In the genomic region with DNA sequence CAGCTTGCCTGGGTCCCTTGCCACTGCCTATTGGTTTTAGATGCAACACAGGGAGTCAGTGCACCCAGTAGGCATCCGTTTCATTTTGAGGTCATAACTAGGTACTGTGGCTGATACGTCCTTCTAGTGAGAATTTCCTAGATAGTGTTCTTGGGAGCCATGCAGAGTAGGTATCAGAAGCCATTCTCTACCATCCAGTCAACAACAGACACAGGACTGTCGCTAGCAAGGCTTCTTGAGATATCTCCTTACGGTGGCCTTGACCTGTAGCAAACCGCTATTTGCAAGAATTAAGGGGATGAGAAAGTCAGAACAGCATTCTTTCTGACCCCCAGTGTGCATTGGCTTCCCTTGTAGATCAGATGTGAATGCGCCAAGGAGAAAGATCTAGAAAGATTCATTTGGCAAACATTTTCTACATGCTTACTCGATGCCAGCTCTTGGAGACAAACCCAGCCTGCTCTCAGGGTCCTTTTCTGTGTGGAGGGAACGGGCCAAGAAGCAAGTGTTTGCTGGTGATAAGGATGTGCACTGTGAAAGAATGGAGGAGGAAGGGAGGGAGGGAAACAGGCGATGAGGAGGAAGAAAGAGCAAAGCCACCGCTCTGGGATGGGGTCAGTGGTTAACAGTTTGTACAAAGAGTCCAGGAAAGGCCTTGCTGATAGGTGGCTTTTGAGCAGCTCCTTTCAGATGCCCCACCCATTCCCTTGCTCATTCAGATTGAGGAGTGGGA, we compare ENCODE assay signal across 19 mouse cellular contexts.
A peak's percentile ranks its signal among the peaks of the same experiment; 100 is the strongest.
DNase-seq lines count a peak whose midpoint lies in the region; ATAC-seq and TF ChIP-seq lines count a peak whose summit lies in the region.
"Had no signal": no experiment of that assay in that cellular context is flagged by ENCODE, and none has a peak within 500 bp of the region (broad histone marks: within the 10 kb centered on the region; RNA-seq: fewer than 3 reads in every experiment).

No protein-coding gene starts in this region.

- H3K9me3 ChIP-seq in forebrain, postnatal 0 days (ENCODE audit: low read length), result no peaks in the 10 kb centered on the region
- H3K9me3 ChIP-seq in forebrain, embryonic 11.5 days (ENCODE audit: control insufficient read depth, low read length), result no peaks in the 10 kb centered on the region
- no peaks in the 10 kb centered on the region for H3K9me3 ChIP-seq in liver, embryonic 11.5 days (ENCODE audit: control insufficient read depth, low read length)
- no peaks in the 10 kb centered on the region for H3K9me3 ChIP-seq in hindbrain, embryonic 13.5 days
- H3K9me3 ChIP-seq: embryonic facial prominence, embryonic 15.5 days; forebrain, embryonic 10.5 days; hindbrain, embryonic 15.5 days; limb, embryonic 13.5 days had no signal

- no peak for ATAC-seq in forebrain, postnatal 0 days
- ATAC-seq in forebrain, embryonic 11.5 days (replicated peaks; ENCODE audit: low FRiP score), result no peak
- peak; percentile 76 for ATAC-seq in liver, embryonic 11.5 days (replicated peaks; ENCODE audit: low FRiP score)
- ATAC-seq in megakaryocyte progenitor cell, adult 5-6 weeks (replicated peaks; ENCODE audit: poor library complexity), result peak; percentile 83
- ATAC-seq in hindbrain, embryonic 13.5 days (ENCODE audit: low FRiP score), result no peak
- ATAC-seq: intestine, embryonic 16.5 days had no signal

- no peak overlapping the region for H3K4me2 ChIP-seq in forebrain, postnatal 0 days (ENCODE audit: low read depth)
- H3K4me2 ChIP-seq in forebrain, embryonic 11.5 days (ENCODE audit: low read depth, low read length, severe bottlenecking), result no peak overlapping the region
- H3K4me2 ChIP-seq in liver, embryonic 11.5 days, result no peak overlapping the region
- H3K4me2 ChIP-seq in hindbrain, embryonic 13.5 days, result no peak overlapping the region
- H3K4me2 ChIP-seq: embryonic facial prominence, embryonic 15.5 days; heart, embryonic 11.5 days; hindbrain, embryonic 15.5 days; limb, embryonic 13.5 days had no signal

- no peaks in the 10 kb centered on the region for H3K27me3 ChIP-seq in forebrain, postnatal 0 days (ENCODE audit: insufficient read depth, low read length)
- no peaks in the 10 kb centered on the region for H3K27me3 ChIP-seq in forebrain, embryonic 11.5 days (ENCODE audit: control insufficient read depth, insufficient read depth, low read length)
- no peaks in the 10 kb centered on the region for H3K27me3 ChIP-seq in liver, embryonic 11.5 days (replicated peaks; ENCODE audit: control insufficient read depth, insufficient read depth, low read length)
- no peaks in the 10 kb centered on the region for H3K27me3 ChIP-seq in hindbrain, embryonic 13.5 days
- H3K27me3 ChIP-seq: embryonic facial prominence, embryonic 15.5 days; hindbrain, embryonic 15.5 days; limb, embryonic 13.5 days had no signal

- no peaks in the 10 kb centered on the region for H3K4me1 ChIP-seq in forebrain, postnatal 0 days (ENCODE audit: insufficient read depth)
- H3K4me1 ChIP-seq in forebrain, embryonic 11.5 days (replicated peaks; ENCODE audit: control insufficient read depth, insufficient read depth, low read length), result no peaks in the 10 kb centered on the region
- no peaks in the 10 kb centered on the region for H3K4me1 ChIP-seq in liver, embryonic 11.5 days (replicated peaks; ENCODE audit: control insufficient read depth, insufficient read depth, low read length)
- H3K4me1 ChIP-seq in hindbrain, embryonic 13.5 days (replicated peaks), result no peaks in the 10 kb centered on the region
- H3K4me1 ChIP-seq: embryonic facial prominence, embryonic 15.5 days; hindbrain, embryonic 15.5 days; limb, embryonic 13.5 days had no signal

- H3K27ac ChIP-seq in forebrain, postnatal 0 days (ENCODE audit: low read depth, low read length), result peak overlapping the region; percentile 50
- H3K27ac ChIP-seq in forebrain, embryonic 11.5 days (ENCODE audit: low read depth, low read length), result no peak overlapping the region
- H3K27ac ChIP-seq in liver, embryonic 11.5 days (ENCODE audit: low read depth, low read length), result no peak overlapping the region
- H3K27ac ChIP-seq in hindbrain, embryonic 13.5 days, result no peak overlapping the region
- H3K27ac ChIP-seq: embryonic facial prominence, embryonic 15.5 days; forebrain, embryonic 10.5 days; hindbrain, embryonic 15.5 days; limb, embryonic 13.5 days; macrophage had no signal

- 77% methylated on average over 10 of the region's 10 CpGs for WGBS in forebrain, postnatal 0 days
- 91% methylated on average over 10 of the region's 10 CpGs for WGBS in forebrain, embryonic 11.5 days
- 56% methylated on average over 10 of the region's 10 CpGs for WGBS in liver, embryonic 11.5 days
- 90% methylated on average over 10 of the region's 10 CpGs for WGBS in hindbrain, embryonic 13.5 days

- DNase-seq in forebrain, postnatal 0 days, result no peak
- no peak for DNase-seq in forebrain, embryonic 11.5 days (ENCODE audit: low spot score)
- DNase-seq in MEL-GATA-1-ER (ENCODE audit: extremely low read depth, low read depth), result peak; percentile 82
- no peak for DNase-seq in liver, embryonic 11.5 days (ENCODE audit: low spot score)
- no peak for DNase-seq in cerebellum, adult 9-11 months
- DNase-seq: B cell, adult 2 months; cerebellum, adult 9-10 months; heart, postnatal 14 days; thymus, postnatal 4 days had no signal

- no peak overlapping the region for H3K9ac ChIP-seq in forebrain, postnatal 0 days
- H3K9ac ChIP-seq in forebrain, embryonic 11.5 days (ENCODE audit: low read length), result no peak overlapping the region
- no peak overlapping the region for H3K9ac ChIP-seq in liver, embryonic 11.5 days (ENCODE audit: low read depth, low read length)
- H3K9ac ChIP-seq in hindbrain, embryonic 13.5 days, result no peak overlapping the region
- H3K9ac ChIP-seq: embryonic facial prominence, embryonic 15.5 days; hindbrain, embryonic 15.5 days; limb, embryonic 13.5 days had no signal

- H3K4me3 ChIP-seq in forebrain, postnatal 0 days (ENCODE audit: low read depth, low read length), result no peak overlapping the region
- no peak overlapping the region for H3K4me3 ChIP-seq in forebrain, embryonic 11.5 days (ENCODE audit: low read depth, low read length)
- no peak overlapping the region for H3K4me3 ChIP-seq in liver, embryonic 11.5 days (ENCODE audit: low read depth, low read length)
- no peak overlapping the region for H3K4me3 ChIP-seq in hindbrain, embryonic 13.5 days
- H3K4me3 ChIP-seq: embryonic facial prominence, embryonic 15.5 days; forebrain, embryonic 10.5 days; hindbrain, embryonic 15.5 days; limb, embryonic 13.5 days; myocyte had no signal

- no peaks in the 10 kb centered on the region for H3K36me3 ChIP-seq in forebrain, postnatal 0 days (ENCODE audit: insufficient read depth)
- H3K36me3 ChIP-seq in forebrain, embryonic 11.5 days (ENCODE audit: control insufficient read depth, insufficient read depth, low read length), result no peaks in the 10 kb centered on the region
- H3K36me3 ChIP-seq in liver, embryonic 11.5 days (ENCODE audit: control insufficient read depth, insufficient read depth, low read length), result no peaks in the 10 kb centered on the region
- H3K36me3 ChIP-seq in hindbrain, embryonic 13.5 days, result no peaks in the 10 kb centered on the region
- H3K36me3 ChIP-seq: embryonic facial prominence, embryonic 15.5 days; forebrain, embryonic 10.5 days; hindbrain, embryonic 15.5 days; limb, embryonic 13.5 days had no signal

- no peak for TF ChIP-seq CTCF in forebrain, postnatal 0 days (IDR thresholded peaks at IDR 0.05; ENCODE audit: low read depth)

Comparison
In these comparisons a context has a peak if more than half of its experiments do, and no peak if none do; other contexts are left out.
1. ATAC-seq: peak in liver, embryonic 11.5 days (single experiment) and megakaryocyte progenitor cell, adult 5-6 weeks (single experiment); none in forebrain, postnatal 0 days (single experiment), forebrain, embryonic 11.5 days (single experiment) and hindbrain, embryonic 13.5 days (single experiment).